Mouse (Mus musculus): ENCODE data around the gene Tmem132d.

DNA sequence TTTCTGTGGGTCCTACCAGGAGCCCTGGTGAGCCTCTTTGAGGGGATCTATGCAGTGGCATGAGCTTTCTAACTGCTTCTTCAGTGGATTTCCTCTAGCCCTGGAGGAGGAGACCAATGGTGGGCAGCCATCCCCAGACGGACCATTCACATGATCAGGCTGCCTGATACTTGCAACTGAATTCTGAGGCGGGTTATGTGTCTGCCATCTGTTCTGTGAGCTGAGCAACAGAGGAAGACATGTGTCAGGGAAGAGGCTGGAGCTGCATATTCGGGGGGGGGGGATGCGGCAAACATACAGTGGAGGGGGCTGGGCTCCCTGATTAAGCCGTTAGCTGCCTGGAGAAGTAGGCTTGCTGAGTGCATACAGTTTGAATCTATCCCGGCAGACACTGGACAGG is 19.3 kb upstream of the Tmem132d start:
- TF ChIP-seq CTCF (IDR thresholded peaks at IDR 0.05; ENCODE audit: borderline replicate concordance, insufficient read depth, low read depth, low read length) (no peak), POLR2A (IDR thresholded peaks at IDR 0.05; ENCODE audit: borderline replicate concordance, insufficient read depth, low read length) (no peak)
